Mouse (Mus musculus) CD4-positive naive resting alpha-beta T cell, adult 57 days (primary cell): ENCODE data around the gene Kcne2. TPM values are rescaled to one million over a fixed set of nuclear protein-coding genes. Genes with fewer than 3 reads are reported as not detected.

Experiments used
- total RNA-seq: library from RNA; stranded (reverse); gene quantifications from one replicate; pipeline ENCODE4 v1.2.4, GENCODE M21; 2023

The Kcne2 gene
- not detected for total RNA-seq

GRCm38 (mm10) chr16:92292101-92292500 is at the start of gene Kcne2:
TSS of gene Kcne2 (plus strand) at chr16:92292389.

GRCm38 (mm10) chr16:92300649-92301411 is 8.6 kb downstream of the Kcne2 start, which contains the start of gene Smim11:
TSS of gene Smim11 (plus strand) at chr16:92301286.

GRCm38 (mm10) chr16:92321341-92321740 is 29.2 kb downstream of the Kcne2 start, which contains the start of gene Fam243:
TSS of gene Fam243 (minus strand) at chr16:92321441.

Other genes starting within 250 kb of the Kcne2 start
- gene Mrps6, start 234.1 kb upstream of the Kcne2 start, total RNA-seq = 24.9 TPM
- not detected for gene Gm49711, start 234.1 kb upstream of the Kcne2 start, total RNA-seq
- 8.1 TPM for gene Slc5a3, start 234.1 kb upstream of the Kcne2 start, total RNA-seq
- gene Smim11, start 8.9 kb downstream of the Kcne2 start, total RNA-seq = 15.6 TPM
- gene Fam243, start 29.1 kb downstream of the Kcne2 start, total RNA-seq = not detected
- not detected for gene Kcne1, start 67.1 kb downstream of the Kcne2 start, total RNA-seq
- gene Rcan1, start 178.5 kb downstream of the Kcne2 start, total RNA-seq = 6.6 TPM
- not detected for gene Clic6, start 193.3 kb downstream of the Kcne2 start, total RNA-seq